Mouse (Mus musculus): ENCODE results near the gene Ddah1.

DNA sequence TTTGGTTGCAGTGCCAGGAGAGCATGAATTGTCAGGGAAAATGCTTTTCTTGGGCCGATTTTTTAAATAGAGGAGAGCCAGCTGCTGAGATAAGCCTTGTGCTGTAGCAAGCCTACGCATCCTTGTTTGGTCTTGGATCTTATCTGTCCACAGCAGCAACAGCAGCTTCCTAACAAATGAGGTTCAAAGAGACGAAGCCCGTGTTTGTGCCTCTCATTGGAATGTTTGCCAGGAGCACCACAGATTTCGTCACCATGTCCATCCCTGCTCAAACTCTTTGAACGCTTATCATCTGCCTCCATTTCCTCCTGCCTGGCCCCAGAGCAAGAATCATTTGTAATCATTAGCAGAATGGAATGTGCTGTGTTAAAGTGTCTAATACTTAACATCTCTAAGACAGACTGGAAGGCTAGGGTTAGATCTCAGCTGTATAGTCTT is 40.3 kb downstream of the Ddah1 start:
- TF ChIP-seq GATA1 (IDR thresholded peaks at IDR 0.05; ENCODE audit: borderline replicate concordance, low read length), result no peak
- TF ChIP-seq FLI1 (IDR thresholded peaks at IDR 0.05; ENCODE audit: low read length), result no peak

Data from megakaryocyte, embryonic 14.5 days (primary cell).